Mouse (Mus musculus) neural tube, embryonic 13.5 days (tissue): ENCODE measurements around the gene Eme1. TPM values are rescaled to one million over a fixed set of nuclear protein-coding genes. Genes with fewer than 3 reads are reported as not detected.

Experiments
- ATAC-seq: fragments of 200-750 bp; cut with Nextera tagmentation; 2 replicates; pipeline ENCODE4 v1.8.0; 2017; ENCODE audit warnings: low read depth, mild to moderate bottlenecking, moderate TSS enrichment, moderate library complexity
- H3K27ac ChIP-seq: fragments of 300-500 bp; sonication (generic); replicated peaks from 2 replicates; pipeline ENCODE4 v1.5.1; 2015; ENCODE audit warnings: moderate library complexity, mild to moderate bottlenecking, inconsistent platforms
- H3K27me3 ChIP-seq: fragments of 300-500 bp; sonication (generic); 2 replicates; pipeline ENCODE4 v1.6.1; 2015; ENCODE audit warnings: mild to moderate bottlenecking, inconsistent platforms
- H3K36me3 ChIP-seq: fragments of 300-500 bp; sonication (generic); 2 replicates; pipeline ENCODE4 v1.6.1; 2015; ENCODE audit warnings: mild to moderate bottlenecking, inconsistent platforms
- H3K4me1 ChIP-seq: fragments of 300-500 bp; sonication (generic); replicated peaks from 2 replicates; pipeline ENCODE4 v1.6.1; 2015; ENCODE audit warnings: inconsistent platforms
- H3K4me2 ChIP-seq: fragments of 300-500 bp; sonication (generic); 2 replicates; pipeline ENCODE4 v1.6.1; 2015; ENCODE audit warnings: inconsistent platforms, mild to moderate bottlenecking, moderate library complexity
- H3K4me3 ChIP-seq: fragments of 300-500 bp; sonication (generic); 2 replicates; pipeline ENCODE4 v1.5.1; 2015; ENCODE audit warnings: mild to moderate bottlenecking, inconsistent platforms
- H3K9ac ChIP-seq: fragments of 300-500 bp; sonication (generic); 2 replicates; pipeline ENCODE4 v1.6.1; 2015; ENCODE audit warnings: moderate library complexity, mild to moderate bottlenecking, inconsistent platforms
- H3K9me3 ChIP-seq: fragments of 300-500 bp; sonication (generic); 2 replicates; pipeline ENCODE4 v1.6.1; 2016; ENCODE audit warnings: inconsistent platforms
- WGBS: fragments of 180-500 bp; shearing (Covaris S2); methylation state at CpG from one replicate; pipeline ENCODE4 v1.1.7; 2015; 5-methylcytosine and 5-hydroxymethylcytosine counted together
- polyA plus RNA-seq: library from polyadenylated mRNA; unstranded; fragments of >200 nt; fragmentation: Nextera tagmentation; extraction: Ambion mirVana; gene quantifications from 2 replicates; pipeline ENCODE4 v1.2.1, GENCODE M21; 2015

Eme1 gene
- polyA plus RNA-seq, 1 experiment from 2014 or later = 5.0 TPM

- WGBS = 60% methylated on average over 4 of the region's 4 CpGs
- Histone ChIP-seq H3K9me3 (no peaks in the 10 kb centered on the region), H3K36me3 (no peaks in the 10 kb centered on the region), H3K9ac (no peak overlapping the region), H3K27ac (no peak overlapping the region), H3K4me1 (0 out of 2 replicates have a peak, but pooled peaks cover 8% of the 10 kb centered on the region), H3K4me3 (no peak overlapping the region), H3K27me3 (0 out of 2 replicates have a peak, but pooled peaks cover 5% of the 10 kb centered on the region), H3K4me2 (no peak overlapping the region)
- peak; percentile 88 for ATAC-seq
Observed at GRCm38 (mm10) chr11:94610744-94611740, 42.7 kb downstream of the Eme1 start.

DNA sequence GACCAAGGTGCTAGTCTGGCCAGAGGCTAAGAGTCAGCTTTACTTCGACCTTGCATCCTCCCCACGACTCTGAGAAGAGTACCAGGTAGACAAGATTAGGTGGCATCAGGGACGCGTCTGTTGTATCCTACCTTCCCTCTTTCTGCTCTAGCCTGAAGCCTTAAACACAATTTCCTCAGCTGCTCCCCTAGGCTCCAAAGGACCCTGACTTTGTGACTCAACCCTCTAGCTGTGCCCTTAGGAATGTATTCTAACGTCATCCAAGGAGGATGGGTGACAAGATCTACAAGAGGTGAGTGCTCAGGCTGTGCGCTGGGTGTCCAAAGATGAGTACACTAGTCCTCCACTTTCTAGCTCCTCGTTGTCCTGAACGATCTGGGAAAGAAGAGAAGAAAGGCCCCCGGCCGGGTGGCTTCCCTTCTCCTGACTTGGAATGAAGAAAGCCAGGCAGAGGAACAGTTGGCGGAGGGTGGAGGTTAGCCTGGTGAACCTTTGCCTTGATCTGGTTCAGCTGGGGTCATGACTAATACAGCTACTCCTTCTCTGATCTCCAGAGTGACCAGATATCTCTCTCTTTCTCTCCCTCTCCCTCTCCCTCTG lies 51.3 kb downstream of the Eme1 start:
- Histone ChIP-seq H3K27ac (no peak overlapping the region), H3K4me1 (peaks cover 14% of the 10 kb centered on the region), H3K4me2 (peak overlapping the region; percentile 74), H3K9ac (no peak overlapping the region), H3K27me3 (peaks cover 23% of the 10 kb centered on the region), H3K36me3 (no peaks in the 10 kb centered on the region), H3K4me3 (no peak overlapping the region), H3K9me3 (no peaks in the 10 kb centered on the region)
- 64% methylated on average over 11 of the region's 11 CpGs for whole genome bisulfite sequencing
- no peak for ATAC-seq

- H3K9ac ChIP-seq = peak within 1 kb of the TSS; percentile 61
- peaks cover 23% of the 10 kb centered on the region for H3K27me3 ChIP-seq
- H3K36me3 ChIP-seq = no peaks in the 10 kb centered on the region
- no peak within 1 kb of the TSS for H3K27ac ChIP-seq
- peak within 1 kb of the TSS; percentile 74 for H3K4me2 ChIP-seq
- H3K4me3 ChIP-seq = peak within 1 kb of the TSS; percentile 43
- peak; percentile 84 for ATAC-seq
- no peaks in the 10 kb centered on the region for H3K9me3 ChIP-seq
- 2% methylated on average over 48 of the region's 52 CpGs for WGBS
- H3K4me1 ChIP-seq = peaks cover 14% of the 10 kb centered on the region
Observed at GRCm38 (mm10) chr11:94601321-94602281, 52.2 kb downstream of the Eme1 start, which contains the start of gene Acsf2. TSS of gene Acsf2 (minus strand) at chr11:94601871.

GRCm38 (mm10) chr11:94600447-94600846 lies 53.3 kb downstream of the Eme1 start:
- Histone ChIP-seq H3K9ac (no peak overlapping the region), H3K4me3 (no peak overlapping the region), H3K4me2 (peak overlapping the region; percentile 74), H3K36me3 (no peaks in the 10 kb centered on the region), H3K27ac (no peak overlapping the region), H3K27me3 (peaks cover 23% of the 10 kb centered on the region), H3K4me1 (peaks cover 14% of the 10 kb centered on the region), H3K9me3 (no peaks in the 10 kb centered on the region)
- WGBS = 90% methylated on average over 7 of the region's 7 CpGs
- ATAC-seq = no peak

GRCm38 (mm10) chr11:94598437-94599120 lies 55.2 kb downstream of the Eme1 start:
- no peak overlapping the region for H3K4me2 ChIP-seq
- peaks cover 23% of the 10 kb centered on the region for H3K27me3 ChIP-seq
- no peak overlapping the region for H3K9ac ChIP-seq
- H3K9me3 ChIP-seq = no peaks in the 10 kb centered on the region
- no peak overlapping the region for H3K27ac ChIP-seq
- peaks cover 14% of the 10 kb centered on the region for H3K4me1 ChIP-seq
- no peaks in the 10 kb centered on the region for H3K36me3 ChIP-seq
- WGBS = 77% methylated on average over 6 of the region's 6 CpGs
- no peak for ATAC-seq
- no peak overlapping the region for H3K4me3 ChIP-seq

- no peak for ATAC-seq
- H3K27me3 ChIP-seq = peaks cover 13% of the 10 kb centered on the region
- no peak overlapping the region for H3K9ac ChIP-seq
- H3K4me2 ChIP-seq = no peak overlapping the region
- H3K36me3 ChIP-seq = no peaks in the 10 kb centered on the region
- H3K27ac ChIP-seq = no peak overlapping the region
- H3K9me3 ChIP-seq = no peaks in the 10 kb centered on the region
- H3K4me3 ChIP-seq = no peak overlapping the region
- WGBS = 63% methylated on average over 4 of the region's 4 CpGs
- peaks cover 14% of the 10 kb centered on the region for H3K4me1 ChIP-seq
Observed at GRCm38 (mm10) chr11:94597319-94597718, 56.4 kb downstream of the Eme1 start.

DNA sequence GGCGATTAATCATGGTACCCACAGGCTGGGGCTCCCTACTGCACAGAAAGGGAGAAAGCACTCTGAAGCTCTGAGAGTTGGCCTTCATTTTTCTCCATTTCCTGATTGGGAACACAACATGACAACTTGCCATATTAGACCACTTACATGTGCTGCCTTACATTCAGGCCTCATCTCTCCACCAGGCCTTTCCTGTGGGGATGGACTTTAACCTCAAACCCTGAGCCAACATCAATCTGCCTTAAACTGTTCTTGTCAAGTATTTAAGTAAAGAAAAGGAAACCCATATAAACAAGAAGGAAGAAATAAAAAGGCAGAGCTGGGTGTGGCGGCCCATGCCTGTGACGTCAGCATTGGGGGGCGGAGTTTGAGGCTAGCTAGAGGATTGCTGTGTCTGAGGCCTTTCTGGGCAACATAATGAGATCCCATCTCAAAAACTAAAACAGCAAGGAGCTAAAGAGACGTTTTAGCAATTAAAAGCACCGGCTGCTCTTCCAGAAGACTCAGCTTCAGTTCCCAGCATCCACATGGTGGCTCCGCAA lies 57.4 kb downstream of the Eme1 start:
- peaks cover 8% of the 10 kb centered on the region for H3K27me3 ChIP-seq
- no peak overlapping the region for H3K4me2 ChIP-seq
- H3K27ac ChIP-seq = no peak overlapping the region
- no peak for ATAC-seq
- no peak overlapping the region for H3K9ac ChIP-seq
- H3K4me3 ChIP-seq = no peak overlapping the region
- H3K9me3 ChIP-seq = no peaks in the 10 kb centered on the region
- no peaks in the 10 kb centered on the region for H3K36me3 ChIP-seq
- H3K4me1 ChIP-seq = peaks cover 11% of the 10 kb centered on the region
- 72% methylated on average over 7 of the region's 7 CpGs for WGBS

Other genes with a start within 250 kb of the Eme1 start
- gene Cacna1g, start 179.8 kb downstream of the Eme1 start, polyA plus RNA-seq = 8.9 and 9.3 TPM in 2 replicates
- 0.28 TPM in 1 of 2 replicates, not detected in the other for gene Spata20, start 167.8 kb downstream of the Eme1 start, polyA plus RNA-seq
- 0.24 and 0.51 TPM in 2 replicates for gene Epn3, start 154.0 kb downstream of the Eme1 start, polyA plus RNA-seq
- gene Mycbpap, start 132.2 kb downstream of the Eme1 start, polyA plus RNA-seq = 1.9 and 2.1 TPM in 2 replicates
- gene Rsad1, start 104.7 kb downstream of the Eme1 start, polyA plus RNA-seq = 4.7 and 5.4 TPM in 2 replicates
- 0.45 and 1.7 TPM in 2 replicates for gene Chad, start 88.9 kb downstream of the Eme1 start, polyA plus RNA-seq
- gene Acsf2, start 52.1 kb downstream of the Eme1 start, polyA plus RNA-seq = 2.0 and 2.2 TPM in 2 replicates
- gene Lrrc59, start 24.2 kb downstream of the Eme1 start, polyA plus RNA-seq = 169 and 170 TPM in 2 replicates
- 144 and 147 TPM in 2 replicates for gene Mrpl27, start 197 bp downstream of the Eme1 start, polyA plus RNA-seq
- 16.0 and 16.1 TPM in 2 replicates for gene Xylt2, start 23.6 kb upstream of the Eme1 start, polyA plus RNA-seq
- gene Gm11541, start 50.5 kb upstream of the Eme1 start, polyA plus RNA-seq = 0.23 and 0.29 TPM in 2 replicates
- not detected in 2 replicates for gene Cdc34b, start 87.8 kb upstream of the Eme1 start, polyA plus RNA-seq
- gene Tmem92, start 128.7 kb upstream of the Eme1 start, polyA plus RNA-seq = not detected in 2 replicates